Mouse (Mus musculus) embryonic fibroblast, embryonic 13.5 days (primary cell): ENCODE data around the gene Calr.

ENCODE experiments used
- CTCF ChIP-seq: IDR thresholded peaks from 2 replicates; pipeline ENCODE4 v1.5.1; 2011; ENCODE audit warnings: mild to moderate bottlenecking, control low read depth, low read length, moderate library complexity, borderline replicate concordance; ENCODE audit not compliant: insufficient read depth
- POLR2A ChIP-seq: IDR thresholded peaks from 2 replicates; pipeline ENCODE4 v1.6.1; 2011; ENCODE audit warnings: low read depth, mild to moderate bottlenecking, control low read depth, low read length, moderate library complexity

GRCm38 (mm10) chr8:84893709-84894134 lies 47.0 kb upstream of the Calr start, which contains the start of gene Gcdh:
- TF ChIP-seq POLR2A (peak; percentile 68), CTCF (no peak)
